Mouse (Mus musculus) frontal cortex, postnatal 25 days (tissue): ENCODE results near the gene Pcyox1.
"Not testable (repeated sequence)": the region's sequence is repeated elsewhere in the genome, so short reads cannot be mapped to it uniquely, and the experiment has no call there.

ENCODE experiments used
- DNase-seq, 2 experiments: peaks; one replicate each; pipeline ENCODE4 v3.0.0; 2022; ENCODE audit warnings: low spot score in 2 of 2

Gene Pcyox1

DNA sequence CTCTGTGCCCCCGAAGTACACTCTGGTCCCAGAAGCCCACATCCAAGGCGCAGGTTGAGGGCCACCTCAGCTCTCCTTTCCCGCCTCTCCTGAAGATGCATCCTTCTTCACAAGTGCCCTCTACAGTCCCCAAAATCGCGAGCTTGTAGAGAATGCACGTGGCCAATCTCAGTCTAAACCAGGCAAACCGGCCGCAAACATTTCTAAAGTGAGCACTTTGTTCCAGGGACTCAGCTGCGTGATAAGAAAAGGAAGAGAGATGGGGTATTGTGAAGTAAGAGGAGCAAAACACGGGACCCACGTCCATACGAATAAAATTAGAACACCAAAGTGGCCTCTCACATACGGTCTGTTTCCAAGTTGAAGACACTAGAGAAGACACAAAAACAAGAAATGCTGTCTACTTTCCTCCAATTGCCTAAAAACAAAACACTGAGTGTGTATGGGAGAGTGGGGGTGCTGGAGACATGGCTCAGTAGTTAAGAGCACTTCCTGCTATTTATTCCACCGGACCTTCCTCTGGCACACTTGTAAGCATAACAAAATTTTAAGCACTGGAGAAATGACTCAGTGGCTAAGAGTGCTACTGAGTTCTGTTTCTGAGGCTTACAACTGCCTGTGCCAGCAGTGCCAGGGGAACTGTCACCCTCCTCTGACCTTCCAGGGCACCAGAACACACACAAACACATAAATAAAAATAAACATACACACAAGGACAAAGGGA is 465 bp upstream of the Pcyox1 start:
- DNase-seq = no peak

- DNase-seq = no peak
Measured at GRCm38 (mm10) chr6:86395969-86396368, 985 bp downstream of the Pcyox1 start.

- no peak for DNase-seq
Measured at GRCm38 (mm10) chr6:86395021-86395420, 1.9 kb downstream of the Pcyox1 start.

DNA sequence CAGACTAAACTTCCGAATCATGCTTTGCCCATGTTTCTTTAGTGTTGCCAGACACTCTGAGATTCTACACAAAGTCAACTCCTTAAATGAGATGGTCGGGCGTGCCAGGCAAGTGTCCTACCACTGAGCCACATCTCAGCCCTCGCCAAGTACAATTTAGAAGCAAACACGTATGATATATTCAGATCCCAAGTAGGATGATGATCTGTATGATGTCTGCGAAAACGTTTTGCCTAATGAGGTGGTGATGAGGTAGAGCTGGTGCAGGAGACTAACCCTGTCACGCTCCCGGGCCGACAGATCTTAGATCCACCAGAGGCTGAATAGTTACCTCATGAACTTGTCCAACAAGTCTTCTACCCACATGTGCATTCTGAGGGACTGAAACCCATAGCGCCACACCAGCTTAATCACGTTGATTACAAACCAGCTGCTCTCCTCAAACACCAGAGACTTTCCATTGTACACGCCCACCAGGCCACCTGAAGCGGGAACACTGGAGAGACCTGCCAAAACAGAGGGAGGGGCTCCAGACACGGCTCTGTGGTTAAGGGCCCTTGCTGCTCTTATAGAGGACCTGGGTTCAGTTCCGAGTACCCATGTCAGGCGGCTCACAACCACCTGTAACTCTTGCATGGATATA is 2.8 kb downstream of the Pcyox1 start:
- no peak for DNase-seq

DNA sequence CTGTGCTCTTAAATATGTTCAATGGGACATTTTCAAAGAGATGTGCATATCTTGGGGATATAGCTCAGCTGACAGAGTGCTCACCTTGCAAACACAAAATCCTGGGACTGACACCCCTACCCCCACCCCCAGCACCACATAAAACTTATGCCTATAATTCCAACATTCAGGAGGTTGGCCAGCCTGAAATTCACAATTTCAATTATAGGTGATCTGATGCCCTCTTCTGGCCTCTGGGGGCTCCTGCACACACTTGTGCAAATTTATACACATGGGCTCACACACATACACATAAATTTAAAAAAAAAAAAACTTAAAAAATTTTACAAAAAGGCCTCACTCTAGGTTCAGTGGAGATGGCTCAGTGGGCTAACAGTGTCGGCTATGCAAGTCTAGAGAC is 3.8 kb downstream of the Pcyox1 start:
- DNase-seq = no peak

DNA sequence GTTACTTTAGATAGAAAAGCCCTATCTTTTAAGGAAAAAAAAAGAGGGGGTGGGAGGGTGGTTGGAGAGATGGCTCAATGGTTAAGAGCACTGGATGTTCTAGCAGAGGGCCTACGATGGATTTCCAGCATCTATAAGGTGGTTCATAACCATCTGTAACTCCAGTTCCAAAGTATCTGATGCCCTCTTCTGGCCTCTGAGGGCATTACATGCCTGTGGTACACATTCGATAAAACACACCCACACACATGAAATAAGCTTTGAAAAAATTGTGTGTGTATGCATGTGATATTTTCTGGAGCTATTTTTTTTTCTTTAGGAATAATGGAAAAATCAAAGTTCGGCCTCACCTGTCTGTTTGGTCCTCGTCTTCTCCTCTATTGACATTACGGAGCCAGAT is 5.6 kb downstream of the Pcyox1 start:
- no peak for DNase-seq

DNA sequence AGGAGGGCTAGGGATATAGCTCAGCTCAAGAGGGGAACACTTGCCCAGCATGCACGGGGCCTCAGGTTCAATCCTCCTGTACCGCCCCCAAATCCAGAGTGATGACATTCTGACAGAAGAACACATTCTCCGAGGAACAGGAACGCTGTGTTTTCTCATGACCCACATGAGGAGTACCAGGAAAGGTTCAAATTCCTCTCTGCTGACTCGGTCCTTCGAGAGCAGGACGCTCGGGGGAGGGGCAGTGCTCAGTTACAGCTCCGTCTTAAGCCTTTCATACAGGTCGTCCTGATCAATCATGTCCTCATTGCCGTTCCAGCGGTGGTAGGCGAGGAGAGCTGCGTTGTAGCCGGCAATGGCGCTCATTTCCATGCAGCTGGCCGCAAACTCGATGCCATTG is 8.5 kb downstream of the Pcyox1 start:
- no peak for DNase-seq

- DNase-seq = no peak
Measured at GRCm38 (mm10) chr6:86387313-86387712, 9.6 kb downstream of the Pcyox1 start.

DNA sequence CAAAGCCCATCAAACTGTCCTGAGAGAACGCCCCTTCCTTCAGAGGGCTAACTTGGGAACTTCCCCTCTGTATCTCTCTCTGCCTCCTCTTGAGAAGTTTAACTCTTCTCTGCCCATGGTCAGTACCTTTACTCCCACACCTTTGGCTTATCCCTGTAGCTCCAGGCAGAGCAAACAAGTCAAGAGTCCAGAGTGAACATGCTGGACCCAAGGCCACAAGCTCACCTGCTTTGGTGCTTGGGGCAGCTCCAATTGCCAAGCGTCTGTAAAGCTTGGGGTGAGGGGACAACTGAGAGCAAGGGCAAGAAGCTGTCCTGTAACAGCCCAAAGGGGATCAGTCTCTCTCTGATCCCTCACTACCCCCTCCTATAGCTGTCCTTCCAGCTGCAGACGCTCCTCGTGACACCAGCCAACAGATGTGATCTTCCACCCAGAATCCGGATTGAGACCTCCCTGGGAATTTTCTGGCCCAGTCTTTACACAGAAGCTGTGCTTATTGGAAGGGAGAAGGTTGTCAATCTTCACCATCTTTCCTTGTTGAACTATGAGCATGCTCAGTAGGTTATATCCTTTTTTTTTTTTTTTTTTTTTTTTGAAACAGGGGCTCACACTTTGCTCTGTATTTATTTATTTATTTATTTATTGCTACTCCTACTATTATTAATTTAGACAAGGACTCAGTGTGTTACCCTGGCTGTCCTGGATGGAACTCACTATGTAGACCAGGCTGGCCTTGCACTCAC is 11.4 kb downstream of the Pcyox1 start:
- no peak for DNase-seq

- no peak for DNase-seq
Measured at GRCm38 (mm10) chr6:86384692-86385091, 12.3 kb downstream of the Pcyox1 start.

GRCm38 (mm10) chr6:86383370-86383769 is 13.6 kb downstream of the Pcyox1 start:
- DNase-seq = no peak

DNA sequence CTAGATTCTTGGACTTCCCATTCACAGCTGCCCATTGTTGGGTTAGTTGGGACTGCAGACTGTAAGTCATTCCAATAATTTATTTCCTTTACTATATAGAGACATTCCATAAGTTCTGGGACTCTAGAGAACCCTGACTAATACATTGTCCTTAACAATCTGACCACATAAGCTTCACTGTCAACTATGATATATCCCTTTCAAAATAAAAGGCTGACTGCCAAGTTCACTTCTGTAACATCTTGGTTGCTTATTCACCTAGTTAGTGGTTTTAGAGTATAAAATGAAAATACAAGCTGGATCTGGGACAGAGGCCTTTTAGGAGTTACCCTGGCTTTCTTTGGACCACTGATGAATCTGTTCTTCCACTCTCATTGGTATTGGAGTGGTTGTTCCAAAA is 14.4 kb downstream of the Pcyox1 start:
- DNase-seq = no peak

GRCm38 (mm10) chr6:86380112-86380511 is 16.8 kb downstream of the Pcyox1 start:
- not testable (repeated sequence) for DNase-seq

DNA sequence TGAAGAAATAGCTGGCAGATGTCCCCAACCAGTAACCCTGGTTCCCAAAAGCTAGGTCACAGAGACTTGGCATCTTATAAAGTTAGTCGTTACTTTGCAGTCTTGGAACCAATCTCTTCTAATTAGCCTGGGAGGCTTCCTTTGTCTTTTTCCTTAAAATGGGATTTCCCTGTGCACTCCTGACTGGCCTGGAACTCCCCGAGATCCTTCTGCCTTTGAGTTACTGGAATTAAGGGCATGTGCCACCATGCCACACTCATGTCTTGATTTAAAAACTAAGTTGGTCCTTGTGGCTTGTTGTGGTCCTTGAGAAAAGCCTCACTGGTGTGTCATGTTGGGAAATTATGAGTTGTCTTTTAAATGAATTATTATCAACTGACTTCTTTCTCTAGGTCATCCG is 18.6 kb downstream of the Pcyox1 start:
- no peak for DNase-seq

DNA sequence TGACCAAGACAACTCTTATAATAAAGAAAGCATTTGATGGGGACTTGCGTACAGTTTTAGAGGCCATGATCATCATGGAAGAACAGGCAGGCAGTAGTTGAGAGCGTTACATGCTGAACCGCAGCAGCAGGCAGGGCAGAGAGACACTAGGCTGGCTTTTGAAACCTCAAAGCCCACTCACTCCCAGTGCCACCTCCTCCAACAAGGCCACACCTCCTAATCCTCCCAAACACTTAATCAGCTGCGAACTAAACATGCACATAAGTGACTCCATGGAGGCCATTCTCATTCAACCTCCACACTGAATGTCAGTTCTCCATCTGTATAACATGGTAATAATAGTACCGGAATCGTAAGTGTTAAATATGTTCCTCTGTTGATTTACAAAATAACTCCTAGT is 23.4 kb downstream of the Pcyox1 start:
- DNase-seq = no peak

- no peak for DNase-seq
Measured at GRCm38 (mm10) chr6:86371950-86372516, 24.9 kb downstream of the Pcyox1 start.

DNA sequence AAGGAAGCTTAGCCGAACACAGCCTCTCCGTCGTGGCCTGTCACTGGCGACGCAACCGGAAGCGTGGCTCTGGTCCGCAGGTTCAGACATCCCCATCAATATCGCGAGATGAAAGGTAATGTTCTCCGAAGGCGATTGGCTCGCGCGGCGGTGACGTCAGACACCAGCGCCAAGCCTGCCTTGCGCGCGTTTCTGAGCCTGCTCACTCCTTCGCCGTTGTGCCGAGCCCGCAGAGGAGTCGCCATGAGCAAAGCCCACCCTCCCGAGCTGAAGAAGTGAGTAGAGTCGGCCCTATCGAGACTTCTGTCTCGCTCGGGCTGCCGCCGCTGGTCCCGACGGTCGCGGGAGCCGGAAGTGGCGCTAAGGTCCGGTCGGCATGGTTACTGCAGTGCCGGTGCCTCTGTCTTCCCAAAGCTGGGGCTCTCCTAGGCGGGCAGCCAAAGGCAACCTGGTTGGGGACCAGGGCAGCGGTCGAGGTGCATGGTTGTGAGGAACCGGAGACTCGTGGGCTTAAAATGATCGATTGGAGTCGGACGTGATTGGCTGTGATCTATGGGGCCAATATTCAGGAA is 25.5 kb downstream of the Pcyox1 start:
- peak; percentile 94 for DNase-seq

DNA sequence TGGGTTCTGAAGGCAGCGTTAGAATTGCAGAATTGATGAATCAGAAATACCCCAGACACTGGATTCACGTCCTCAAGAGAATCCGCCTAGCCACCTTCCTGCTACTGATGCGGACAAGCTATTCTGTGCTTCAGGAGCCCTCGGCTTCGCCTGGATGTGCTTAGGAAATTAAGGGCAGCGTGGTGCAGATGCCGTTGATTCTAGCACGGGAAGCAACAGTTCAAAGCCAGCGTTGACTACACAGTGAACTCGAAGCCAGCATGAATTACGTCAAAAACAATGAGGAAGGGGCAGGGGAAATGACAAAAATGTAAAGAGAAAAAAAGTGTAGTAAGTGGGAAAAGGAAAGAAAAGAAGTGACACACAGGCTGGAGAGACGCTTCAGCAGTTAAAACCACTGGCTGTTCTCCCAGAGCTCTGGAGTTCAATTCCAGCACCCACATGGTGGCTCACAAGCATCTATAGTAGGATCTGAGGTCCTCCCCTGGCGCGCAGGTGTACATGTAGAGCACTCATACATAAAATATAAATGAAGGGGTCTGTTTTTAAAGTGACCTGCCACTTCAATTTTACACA is 26.1 kb downstream of the Pcyox1 start, which contains the start of gene Snrpg:
Gene Snrpg (plus strand): TSS at position 541 of the 576 bp plus-strand sequence.
- DNase-seq = no peak

GRCm38 (mm10) chr6:86370093-86370713 is 26.8 kb downstream of the Pcyox1 start:
- no peak for DNase-seq

- no peak for DNase-seq
Measured at GRCm38 (mm10) chr6:86368479-86368878, 28.5 kb downstream of the Pcyox1 start.

DNA sequence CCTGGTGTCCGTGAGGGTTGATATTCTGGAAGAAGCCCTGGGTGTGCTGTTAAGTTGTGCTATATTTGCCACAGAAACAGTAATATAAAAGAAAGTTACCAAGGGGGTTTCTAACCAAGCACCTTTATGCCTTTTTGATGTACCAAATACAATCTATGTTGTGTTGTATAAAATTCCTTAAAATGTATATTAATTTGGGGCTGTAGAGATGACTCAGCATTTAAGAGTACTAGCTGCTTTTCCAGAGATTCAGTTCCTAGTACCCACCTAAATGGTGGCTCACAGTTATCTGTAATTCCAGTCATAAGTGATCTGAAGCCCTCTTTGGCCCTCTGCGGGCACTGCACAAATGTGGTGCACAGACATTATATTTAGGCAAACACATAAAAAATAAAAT is 30.1 kb downstream of the Pcyox1 start:
- DNase-seq = no peak
